Mouse (Mus musculus) heart, adult 9 months (tissue): ENCODE results near the gene N4bp2l1.

Experiments used
- DNase-seq, 2 experiments: peaks; one replicate each; pipeline ENCODE4 v3.0.0; 2022; ENCODE audit warnings: low spot score in 2 of 2

N4bp2l1 gene

GRCm38 (mm10) chr5:150598202-150599119 lies 1.5 kb upstream of the N4bp2l1 start:
- DNase-seq, result no peak

- no peak for DNase-seq
These were observed 1.5 kb downstream of the N4bp2l1 start for GRCm38 (mm10) chr5:150595366-150596016.

- peak in 1 of 2 experiments; percentile 30 for DNase-seq
These were observed 2.2 kb downstream of the N4bp2l1 start for GRCm38 (mm10) chr5:150594649-150595339.

GRCm38 (mm10) chr5:150593756-150594648 lies 3.0 kb downstream of the N4bp2l1 start:
- DNase-seq, result peak; percentile 43 to 46

GRCm38 (mm10) chr5:150592904-150593755 lies 3.9 kb downstream of the N4bp2l1 start:
- DNase-seq, result no peak

DNA sequence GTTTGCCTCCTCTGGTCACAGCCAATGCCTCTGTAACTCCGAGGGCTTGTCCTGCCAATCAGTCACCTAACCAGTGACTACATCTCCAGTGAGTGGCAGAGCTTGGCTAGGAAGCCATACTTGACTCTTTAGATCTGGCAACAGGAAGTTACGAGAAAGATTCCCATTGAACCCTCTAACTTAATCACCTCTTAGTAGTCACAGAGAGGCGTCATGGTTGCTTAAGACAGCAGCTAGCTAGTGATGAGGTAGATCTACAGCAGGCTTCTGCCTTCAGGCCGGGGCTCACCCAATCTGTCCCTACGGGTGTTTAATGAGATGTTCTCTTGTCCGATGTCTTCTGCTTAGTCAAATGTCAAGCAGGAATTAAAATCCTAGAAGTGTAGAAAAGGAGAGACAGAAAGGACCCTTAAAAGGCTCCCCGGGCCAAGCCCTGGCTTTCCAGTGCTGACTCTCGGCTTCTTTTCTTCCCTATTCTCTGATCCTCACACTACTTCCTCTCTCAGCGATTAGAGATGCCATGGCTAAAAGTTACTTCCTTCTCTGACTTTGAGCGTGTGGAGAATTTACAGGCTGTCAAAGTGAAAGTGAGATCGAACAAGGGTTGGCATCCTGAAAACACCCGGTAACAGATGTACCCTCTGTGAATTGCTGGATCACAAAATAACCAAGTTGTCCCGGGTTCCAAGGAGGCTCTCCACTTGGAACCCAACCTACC lies 4.6 kb downstream of the N4bp2l1 start:
- no peak for DNase-seq

DNA sequence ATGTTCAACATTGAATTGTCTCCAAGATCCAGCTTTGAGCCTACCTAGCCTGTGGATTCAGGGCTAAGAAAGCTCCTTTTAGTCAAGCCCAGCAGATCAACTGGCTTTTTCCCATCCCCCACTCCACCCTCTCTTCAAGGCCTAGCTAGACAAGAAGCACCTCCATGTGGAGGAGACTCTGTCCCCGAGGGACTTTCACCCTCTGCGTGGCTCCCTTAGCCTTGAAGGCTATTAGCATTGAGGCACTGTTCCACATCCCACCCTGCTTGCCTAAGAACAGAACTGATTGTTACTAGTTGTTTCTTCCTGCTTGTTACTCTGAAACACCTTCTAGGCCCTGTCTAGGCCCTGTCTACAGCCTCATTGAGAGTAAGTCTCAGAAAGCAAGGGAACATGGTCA lies 7.0 kb downstream of the N4bp2l1 start:
- DNase-seq, result no peak

DNA sequence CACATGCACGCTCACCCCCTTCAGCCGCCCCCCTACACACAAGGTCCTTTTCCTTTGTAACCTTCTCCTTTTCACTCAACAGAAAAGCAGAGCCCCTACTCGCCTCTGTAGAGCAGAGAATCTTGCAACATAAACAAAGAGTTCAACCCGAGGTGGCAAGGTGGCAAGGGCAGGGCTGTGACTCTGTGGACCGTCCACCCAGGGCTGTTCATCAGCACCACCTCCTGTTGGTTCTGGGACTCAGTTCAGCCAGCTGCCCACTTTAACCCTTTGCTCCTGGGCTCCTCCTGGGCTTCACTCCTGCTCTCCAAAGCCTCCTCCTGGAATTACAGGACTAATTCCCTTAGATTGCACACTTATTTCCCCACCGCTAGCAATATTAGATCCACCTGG lies 12.7 kb downstream of the N4bp2l1 start:
- no peak for DNase-seq

DNA sequence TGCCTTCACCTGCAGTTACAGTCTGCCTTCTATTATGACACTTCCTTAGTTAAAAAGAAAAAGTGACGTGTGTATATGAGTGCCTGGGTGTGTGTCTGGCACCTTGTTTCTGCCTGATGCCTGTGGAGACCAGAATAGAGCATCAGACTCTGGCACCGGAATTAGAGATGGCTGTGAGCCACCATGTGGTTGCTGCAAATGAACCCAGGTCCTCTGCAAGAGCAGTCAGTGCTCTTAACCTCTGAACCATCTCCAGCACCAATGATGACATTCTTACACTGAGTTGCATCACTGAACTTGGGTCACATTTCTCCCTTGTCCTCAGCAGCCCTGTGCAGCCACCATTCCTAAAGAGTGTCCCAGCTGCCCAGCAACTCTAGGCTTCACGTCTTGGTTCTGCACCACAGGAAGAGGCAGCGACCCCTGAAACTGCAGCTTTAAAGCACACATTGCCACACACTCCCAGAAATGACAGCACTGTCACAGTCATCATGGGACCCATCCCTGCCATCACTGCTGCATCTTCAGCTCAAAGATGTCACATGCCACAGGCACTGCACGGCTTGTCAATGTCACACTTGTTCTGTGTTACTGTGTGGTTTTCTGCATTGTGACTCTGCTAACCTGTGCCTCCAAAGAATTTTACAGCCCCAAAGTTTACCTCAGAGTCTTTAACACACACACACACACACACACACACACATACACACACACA lies 13.2 kb downstream of the N4bp2l1 start:
- peak in 1 of 2 experiments; percentile 43 for DNase-seq

GRCm38 (mm10) chr5:150583181-150583580 lies 13.8 kb downstream of the N4bp2l1 start:
- no peak for DNase-seq

GRCm38 (mm10) chr5:150581180-150581579 lies 15.8 kb downstream of the N4bp2l1 start:
- DNase-seq, result no peak

GRCm38 (mm10) chr5:150578613-150579171 lies 18.3 kb downstream of the N4bp2l1 start:
- DNase-seq, result no peak

GRCm38 (mm10) chr5:150576832-150577231 lies 20.2 kb downstream of the N4bp2l1 start:
- no peak for DNase-seq

DNA sequence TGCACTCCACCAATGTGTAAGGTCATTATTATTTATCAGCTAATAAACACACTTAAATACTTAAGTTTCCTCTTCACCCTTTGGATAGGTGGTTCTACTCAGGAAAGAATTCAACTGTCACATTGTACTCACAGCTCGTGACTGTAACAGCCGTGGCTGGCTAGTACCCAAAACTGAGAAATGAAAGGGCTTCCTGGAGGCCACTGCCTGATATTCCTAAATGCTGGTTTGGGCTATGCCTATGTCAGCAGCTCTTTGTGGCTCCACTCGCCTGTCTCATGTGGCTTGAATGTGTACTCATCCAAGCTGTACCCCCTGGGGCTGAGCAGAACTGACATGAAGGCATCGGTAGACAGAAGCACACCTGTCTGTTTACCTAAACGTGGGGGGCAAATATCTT lies 22.1 kb downstream of the N4bp2l1 start:
- DNase-seq, result no peak

DNA sequence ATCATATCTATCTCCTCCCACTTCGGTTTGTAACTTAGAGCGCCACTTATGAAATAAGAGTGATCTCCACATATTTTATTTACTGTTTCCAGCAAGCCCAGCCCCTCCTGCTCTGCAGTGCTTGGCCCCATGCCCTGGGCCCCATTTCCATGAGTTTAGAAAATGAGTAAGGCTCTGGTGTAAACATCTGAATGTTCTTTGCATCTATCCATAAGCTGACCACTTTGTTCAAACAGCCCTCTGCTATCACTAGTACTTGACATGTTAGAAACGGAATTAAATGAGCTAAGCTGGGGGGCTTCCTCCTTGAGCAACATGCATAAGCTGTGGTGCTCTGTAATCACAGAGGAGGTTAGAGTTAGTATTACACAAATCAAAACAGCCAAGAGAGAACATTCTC lies 22.6 kb downstream of the N4bp2l1 start:
- no peak for DNase-seq

DNA sequence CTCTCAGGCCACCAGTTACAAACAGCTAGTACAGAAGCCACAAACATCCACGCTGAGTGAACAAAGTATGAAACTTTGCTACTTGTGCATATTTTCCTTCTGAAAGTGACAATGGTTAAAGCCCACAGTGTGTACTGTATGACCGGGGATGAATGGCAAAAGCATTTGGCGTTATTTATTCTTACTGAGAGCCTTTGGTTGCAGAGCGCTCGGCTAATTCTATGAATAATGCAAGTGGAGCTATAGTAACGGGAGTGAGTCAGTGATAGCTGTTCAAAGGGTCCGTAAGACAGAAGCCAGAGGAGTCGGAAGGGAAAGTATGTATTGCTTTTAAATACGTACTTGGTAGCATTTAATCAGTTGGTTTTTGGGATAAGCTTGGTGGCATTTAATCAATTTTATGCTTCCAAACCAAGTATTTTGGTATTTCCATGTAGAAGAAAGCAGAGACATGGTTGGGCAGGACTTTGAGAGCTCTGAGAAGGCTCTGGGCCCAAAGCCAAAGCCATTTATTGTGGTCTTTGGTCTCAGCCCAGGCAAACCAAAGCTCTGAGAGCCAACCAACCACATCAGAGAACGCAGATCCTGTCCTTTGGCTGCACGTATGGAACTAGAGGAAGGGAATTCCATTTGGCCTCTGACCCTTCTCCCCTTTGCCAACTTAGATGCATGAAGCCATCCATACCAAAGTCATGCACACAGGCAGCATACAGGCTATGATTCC lies 26.3 kb downstream of the N4bp2l1 start:
- DNase-seq, result no peak

DNA sequence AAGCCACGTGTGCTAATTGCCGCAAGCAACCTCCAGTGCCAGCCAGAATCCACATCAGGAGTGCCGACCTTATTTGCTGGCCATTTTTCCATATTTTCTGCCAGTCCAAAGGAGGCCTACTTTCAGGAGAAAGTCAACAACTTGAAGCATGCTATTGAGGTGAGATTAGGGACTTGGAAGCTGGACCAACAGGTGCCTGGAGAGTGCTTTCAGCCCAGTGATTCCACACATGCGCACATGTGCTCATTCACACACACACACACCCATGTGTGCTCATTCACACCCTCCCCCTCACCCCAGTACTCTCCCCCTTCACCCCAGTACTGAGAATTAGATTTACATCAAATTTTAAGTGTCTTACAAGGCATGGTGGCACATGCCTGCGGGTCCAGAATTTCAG lies 30.0 kb downstream of the N4bp2l1 start:
- DNase-seq, result no peak

- DNase-seq, result no peak
These were observed 30.8 kb downstream of the N4bp2l1 start for GRCm38 (mm10) chr5:150566226-150566625.
